Mouse (Mus musculus) forelimb bud, embryonic 11.5 days (tissue): ENCODE measurements around the gene Kcns1.
A peak's percentile ranks its signal among the peaks of the same experiment; 100 is the strongest.

Experiments used
- DNase-seq: peaks from one replicate; pipeline ENCODE4 v3.0.0-alpha.2; 2012; ENCODE audit warnings: low read depth, low spot score

Kcns1 gene

DNA sequence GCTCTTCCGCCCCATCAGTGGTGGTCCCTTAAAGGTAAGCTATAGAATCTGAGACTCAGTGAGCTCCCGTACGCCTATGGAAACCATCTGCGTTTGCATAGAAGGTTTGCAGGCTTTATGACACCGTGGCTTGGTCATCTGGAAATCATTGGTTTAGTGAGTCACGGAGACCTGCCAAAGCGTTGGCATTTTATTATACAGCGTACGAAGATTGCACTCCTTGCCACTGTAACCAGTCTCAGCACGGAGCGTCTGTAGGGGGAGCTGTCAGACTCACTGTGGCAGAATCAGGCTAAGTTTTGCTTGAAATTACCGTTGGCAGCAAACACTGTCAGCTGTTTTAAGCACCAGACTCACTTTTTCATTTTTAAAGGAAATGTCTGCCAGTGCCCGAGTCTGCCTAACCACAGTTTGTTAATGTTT lies 44.4 kb downstream of the Kcns1 start:
- DNase-seq, result peak; percentile 70

DNA sequence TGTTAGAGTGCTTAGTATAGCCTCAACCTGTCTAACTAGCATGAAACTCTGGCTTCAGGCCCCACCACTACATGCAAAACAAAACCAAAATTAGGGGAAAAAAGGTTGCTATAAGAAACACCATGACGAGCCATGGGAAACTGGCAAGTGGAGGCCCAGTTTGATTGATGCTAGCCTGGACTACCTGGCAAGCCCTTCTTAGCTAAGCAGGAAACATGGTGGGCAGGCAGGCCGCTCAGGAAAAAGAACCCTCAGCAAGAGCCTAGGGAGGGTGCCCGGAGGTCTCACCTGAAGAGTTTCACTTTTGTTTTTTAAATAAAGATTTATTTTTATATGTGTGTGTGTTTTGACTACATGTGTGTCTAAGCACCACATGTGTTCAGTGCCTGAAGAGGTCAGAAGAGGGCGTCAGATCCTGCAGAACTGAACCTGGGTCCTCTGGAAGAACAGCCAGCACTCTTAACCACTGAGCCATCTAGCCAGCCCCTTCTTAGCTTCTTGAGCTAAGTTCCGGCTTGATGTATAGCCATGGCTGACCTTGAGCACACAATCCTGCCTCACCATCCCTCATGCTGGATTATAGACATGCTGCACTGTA lies 47.6 kb downstream of the Kcns1 start:
- DNase-seq, result no peak

DNA sequence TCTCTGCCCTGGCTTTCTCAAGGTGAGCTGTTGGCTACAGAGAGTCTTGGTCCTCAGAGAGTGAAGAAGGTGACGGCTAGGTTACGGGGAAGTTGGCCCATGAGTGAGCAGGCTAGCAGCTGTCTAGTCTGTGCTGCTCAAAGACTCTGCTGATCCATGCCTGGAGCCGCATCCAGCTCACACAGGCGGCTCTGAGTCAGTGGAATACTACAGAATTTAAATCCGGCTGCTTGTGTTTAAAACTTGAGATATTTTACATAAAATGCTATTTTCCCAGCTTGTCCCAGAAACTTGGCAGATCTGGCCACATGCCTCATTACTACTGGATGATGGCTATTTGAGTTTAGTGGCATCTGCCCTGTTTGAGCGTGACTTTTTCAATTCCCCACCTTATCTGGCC lies 51.4 kb downstream of the Kcns1 start:
- no peak for DNase-seq

DNA sequence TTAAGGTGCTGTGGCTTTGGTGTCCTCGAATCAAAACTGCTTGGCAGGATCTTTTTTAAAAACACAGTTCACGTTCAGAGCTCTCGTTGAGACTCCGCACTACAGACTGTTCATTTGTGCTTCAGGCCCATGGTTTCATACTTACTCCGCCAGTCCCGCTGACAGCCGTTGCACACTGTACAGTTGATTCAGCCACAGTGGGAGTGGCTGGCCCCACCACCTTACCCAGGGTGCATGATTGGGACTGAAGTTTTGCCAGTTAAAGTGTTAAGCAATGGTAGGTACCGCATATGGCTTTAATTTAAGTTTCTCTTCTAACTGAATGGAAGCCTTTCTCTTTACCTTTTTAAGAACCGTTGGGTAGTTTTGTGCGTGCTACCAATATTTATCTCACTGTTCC lies 55.4 kb downstream of the Kcns1 start:
- peak; percentile 43 for DNase-seq

DNA sequence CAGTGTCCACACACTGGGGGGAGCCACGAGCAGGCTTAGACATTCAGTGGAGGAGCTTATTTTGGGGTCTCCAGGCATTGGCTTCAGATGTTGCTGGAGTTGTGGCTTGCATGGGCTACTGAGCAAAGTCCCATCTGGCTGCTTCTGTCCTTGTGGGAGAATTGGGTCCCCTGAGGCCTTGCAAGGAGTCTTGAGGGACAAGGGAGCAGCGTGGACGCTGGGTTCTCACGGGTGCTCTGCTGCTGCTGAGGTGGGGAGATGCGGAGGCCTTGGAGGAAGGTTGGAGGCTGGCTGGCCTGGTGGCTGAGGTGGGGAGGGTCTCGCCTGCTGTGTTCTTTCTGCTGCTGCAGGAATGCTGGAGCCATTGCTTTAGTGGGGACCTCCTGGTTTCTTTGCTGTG lies 56.9 kb downstream of the Kcns1 start:
- DNase-seq, result no peak
